Mouse (Mus musculus) liver, adult 10 weeks (tissue): ENCODE measurements around the gene Bpifa2. TPM values are rescaled to one million over a fixed set of nuclear protein-coding genes. Genes with fewer than 3 reads are reported as not detected.

Experiments
- polyA plus RNA-seq: library from polyadenylated mRNA; stranded (reverse); fragments of 350-450 nt; fragmentation: Illumina TruSeq; extraction: RNeasy Lipid Tissue Mini Kit (QIAGEN cat#74804); gene quantifications from one replicate; pipeline ENCODE4 v1.2.3, GENCODE M21; 2014; ENCODE audit warnings: low read depth, low replicate concordance

Gene Bpifa2
- polyA plus RNA-seq: not detected

GRCm38 (mm10) chr2:154007965-154008364, at the start of gene Bpifa2:
Bpifa2 (plus strand) TSS chr2:154008265.

GRCm38 (mm10) chr2:153974582-153974981, 33.5 kb upstream of the Bpifa2 start, which contains the start of gene Bpifa6:
Bpifa6 (plus strand) TSS chr2:153974945.

Other genes starting within 250 kb of the Bpifa2 start
- gene Efcab8, start 228.3 kb upstream of the Bpifa2 start, polyA plus RNA-seq: not detected
- not detected for gene Sun5, start 137.2 kb upstream of the Bpifa2 start, polyA plus RNA-seq
- not detected for gene Bpifb2, start 133.2 kb upstream of the Bpifa2 start, polyA plus RNA-seq
- not detected for gene Bpifb6, start 107.9 kb upstream of the Bpifa2 start, polyA plus RNA-seq
- gene Bpifb3, start 90.0 kb upstream of the Bpifa2 start, polyA plus RNA-seq: not detected
- not detected for gene Bpifb4, start 70.1 kb upstream of the Bpifa2 start, polyA plus RNA-seq
- not detected for gene Bpifa6, start 33.3 kb upstream of the Bpifa2 start, polyA plus RNA-seq
- not detected for gene Bpifa3, start 122.1 kb downstream of the Bpifa2 start, polyA plus RNA-seq
- gene Bpifa1, start 134.6 kb downstream of the Bpifa2 start, polyA plus RNA-seq: not detected
- not detected for gene Bpifa5, start 154.3 kb downstream of the Bpifa2 start, polyA plus RNA-seq
- gene Bpifb1, start 182.6 kb downstream of the Bpifa2 start, polyA plus RNA-seq: not detected
- gene Bpifb5, start 215.5 kb downstream of the Bpifa2 start, polyA plus RNA-seq: not detected
- gene Bpifb9a, start 249.6 kb downstream of the Bpifa2 start, polyA plus RNA-seq: not detected